Mouse (Mus musculus) limb, embryonic 15.5 days (tissue): ENCODE data around the gene Gm10401. TPM values are rescaled to one million over a fixed set of nuclear protein-coding genes. Genes with fewer than 3 reads are reported as not detected.

Experiments
- ATAC-seq: fragments of 200-750 bp; cut with Nextera tagmentation; 2 replicates; pipeline ENCODE4 v1.8.0; 2017; ENCODE audit warnings: low read depth, moderate TSS enrichment; ENCODE audit not compliant: insufficient number of reproducible peaks, low FRiP score, low TSS enrichment
- H3K27ac ChIP-seq: fragments of 300-500 bp; sonication (generic); 2 replicates; pipeline ENCODE4 v1.5.1; 2015; ENCODE audit warnings: moderate library complexity, mild to moderate bottlenecking, inconsistent platforms
- H3K27me3 ChIP-seq: fragments of 300-500 bp; sonication (generic); 2 replicates; pipeline ENCODE4 v1.6.1; 2015; ENCODE audit warnings: inconsistent platforms
- H3K36me3 ChIP-seq: fragments of 300-500 bp; sonication (generic); 2 replicates; pipeline ENCODE4 v1.6.1; 2015; ENCODE audit warnings: inconsistent platforms
- H3K4me1 ChIP-seq: fragments of 300-500 bp; sonication (generic); 2 replicates; pipeline ENCODE4 v1.6.1; 2015; ENCODE audit warnings: inconsistent platforms
- H3K4me2 ChIP-seq: fragments of 300-500 bp; sonication (generic); 2 replicates; pipeline ENCODE4 v1.6.1; 2015; ENCODE audit warnings: mild to moderate bottlenecking, inconsistent platforms
- H3K4me3 ChIP-seq: fragments of 300-500 bp; sonication (generic); 2 replicates; pipeline ENCODE4 v1.5.1; 2015; ENCODE audit warnings: mild to moderate bottlenecking, inconsistent platforms
- H3K9ac ChIP-seq: fragments of 300-500 bp; sonication (generic); 2 replicates; pipeline ENCODE4 v1.6.1; 2015; ENCODE audit warnings: inconsistent platforms
- H3K9me3 ChIP-seq: fragments of 300-500 bp; sonication (generic); 2 replicates; pipeline ENCODE4 v1.6.1; 2016; ENCODE audit warnings: inconsistent platforms
- WGBS: fragments of 180-500 bp; shearing (Covaris S2); methylation state at CpG from one replicate; pipeline ENCODE4 v1.1.7; 2015; 5-methylcytosine and 5-hydroxymethylcytosine counted together
- polyA plus RNA-seq: library from polyadenylated mRNA; unstranded; fragments of >200 nt; fragmentation: Nextera tagmentation; extraction: Ambion mirVana; gene quantifications from 2 replicates; pipeline ENCODE4 v1.2.1, GENCODE M21; 2015

Gm10401 gene
- polyA plus RNA-seq, 1 experiment from 2014 or later, result 48.3 TPM

GRCm38 (mm10) chr5:115133358-115134066 is 35.4 kb upstream of the Gm10401 start:
- H3K27me3 ChIP-seq, result no peaks in the 10 kb centered on the region
- H3K9ac ChIP-seq, result peak overlapping the region; percentile 71
- H3K27ac ChIP-seq, result no peak overlapping the region
- peaks cover 21% of the 10 kb centered on the region for H3K36me3 ChIP-seq
- 52% methylated on average over 6 of the region's 6 CpGs for WGBS
- no peaks in the 10 kb centered on the region for H3K9me3 ChIP-seq
- H3K4me3 ChIP-seq, result peak overlapping the region; percentile 89
- no peak for ATAC-seq
- H3K4me1 ChIP-seq, result peaks cover 13% of the 10 kb centered on the region
- peak overlapping the region; percentile 91 for H3K4me2 ChIP-seq

- H3K9me3 ChIP-seq, result no peaks in the 10 kb centered on the region
- H3K4me1 ChIP-seq, result peaks cover 13% of the 10 kb centered on the region
- no peak overlapping the region for H3K9ac ChIP-seq
- no peak for ATAC-seq
- 86% methylated on average over 8 of the region's 8 CpGs for WGBS
- H3K4me2 ChIP-seq, result no peak overlapping the region
- no peaks in the 10 kb centered on the region for H3K27me3 ChIP-seq
- H3K27ac ChIP-seq, result no peak overlapping the region
- H3K36me3 ChIP-seq, result peaks cover 32% of the 10 kb centered on the region
- H3K4me3 ChIP-seq, result no peak overlapping the region
These were observed 34.4 kb upstream of the Gm10401 start for GRCm38 (mm10) chr5:115132465-115132864.

GRCm38 (mm10) chr5:115129328-115129727 is 31.2 kb upstream of the Gm10401 start:
- Histone ChIP-seq H3K9me3 (no peaks in the 10 kb centered on the region), H3K9ac (no peak overlapping the region), H3K27me3 (no peaks in the 10 kb centered on the region), H3K27ac (no peak overlapping the region), H3K4me1 (peaks cover 25% of the 10 kb centered on the region), H3K36me3 (peaks cover 50% of the 10 kb centered on the region), H3K4me2 (no peak overlapping the region), H3K4me3 (no peak overlapping the region)
- WGBS, result 85% methylated on average over 6 of the region's 6 CpGs
- ATAC-seq, result no peak

GRCm38 (mm10) chr5:115127421-115128179 is 29.5 kb upstream of the Gm10401 start:
- Histone ChIP-seq H3K36me3 (peaks cover 65% of the 10 kb centered on the region), H3K4me2 (no peak overlapping the region), H3K9me3 (no peaks in the 10 kb centered on the region), H3K27ac (no peak overlapping the region), H3K4me1 (peaks cover 13% of the 10 kb centered on the region), H3K4me3 (no peak overlapping the region), H3K27me3 (no peaks in the 10 kb centered on the region), H3K9ac (no peak overlapping the region)
- 90% methylated on average over 22 of the region's 22 CpGs for WGBS
- ATAC-seq, result no peak

- no peaks in the 10 kb centered on the region for H3K27me3 ChIP-seq
- peaks cover 12% of the 10 kb centered on the region; the same call in 1 of the 2 replicates for H3K4me1 ChIP-seq
- WGBS, result 94% methylated on average over 28 of the region's 28 CpGs
- H3K27ac ChIP-seq, result no peak overlapping the region
- H3K9ac ChIP-seq, result no peak overlapping the region
- H3K4me3 ChIP-seq, result no peak overlapping the region
- no peak for ATAC-seq
- no peaks in the 10 kb centered on the region for H3K9me3 ChIP-seq
- H3K36me3 ChIP-seq, result peaks cover 63% of the 10 kb centered on the region
- H3K4me2 ChIP-seq, result no peak overlapping the region
These were observed 28.6 kb upstream of the Gm10401 start for GRCm38 (mm10) chr5:115126578-115127312.

GRCm38 (mm10) chr5:115125211-115125871 is 27.2 kb upstream of the Gm10401 start:
- Histone ChIP-seq H3K9me3 (no peaks in the 10 kb centered on the region), H3K9ac (no peak overlapping the region), H3K27me3 (no peaks in the 10 kb centered on the region), H3K4me1 (peaks cover 12% of the 10 kb centered on the region; the same call in 1 of the 2 replicates), H3K4me3 (no peak overlapping the region), H3K36me3 (peaks cover 61% of the 10 kb centered on the region), H3K27ac (no peak overlapping the region), H3K4me2 (no peak overlapping the region)
- 23% methylated on average over 24 of the region's 24 CpGs for WGBS
- no peak; the same call in none of the 2 replicates for ATAC-seq

GRCm38 (mm10) chr5:115124690-115125089 is 26.6 kb upstream of the Gm10401 start:
- H3K4me3 ChIP-seq, result no peak overlapping the region
- no peak for ATAC-seq
- no peak overlapping the region for H3K4me2 ChIP-seq
- H3K36me3 ChIP-seq, result peaks cover 55% of the 10 kb centered on the region
- H3K4me1 ChIP-seq, result peaks cover 12% of the 10 kb centered on the region; the same call in 1 of the 2 replicates
- H3K27ac ChIP-seq, result no peak overlapping the region
- H3K9ac ChIP-seq, result no peak overlapping the region
- H3K27me3 ChIP-seq, result no peaks in the 10 kb centered on the region
- 94% methylated on average over 6 of the region's 6 CpGs for WGBS
- H3K9me3 ChIP-seq, result no peaks in the 10 kb centered on the region

GRCm38 (mm10) chr5:115120978-115121377 is 22.9 kb upstream of the Gm10401 start:
- Histone ChIP-seq H3K4me3 (no peak overlapping the region), H3K9ac (no peak overlapping the region), H3K27ac (no peak overlapping the region), H3K4me1 (peaks cover 19% of the 10 kb centered on the region), H3K36me3 (peaks cover 39% of the 10 kb centered on the region), H3K4me2 (no peak overlapping the region), H3K9me3 (no peaks in the 10 kb centered on the region), H3K27me3 (no peaks in the 10 kb centered on the region)
- WGBS, result 56% methylated on average over 5 of the region's 5 CpGs
- ATAC-seq, result no peak

- peak; percentile 87 for ATAC-seq
- H3K27ac ChIP-seq, result peak within 1 kb of the TSS; percentile 61
- H3K9ac ChIP-seq, result peak within 1 kb of the TSS; percentile 83
- H3K4me2 ChIP-seq, result peak within 1 kb of the TSS; percentile 91
- H3K4me3 ChIP-seq, result peak within 1 kb of the TSS; percentile 89
- WGBS, result under 1% methylated on average over 39 of the region's 39 CpGs
- peaks cover 7% of the 10 kb centered on the region for H3K4me1 ChIP-seq
- peaks cover 44% of the 10 kb centered on the region for H3K36me3 ChIP-seq
- no peaks in the 10 kb centered on the region for H3K27me3 ChIP-seq
- no peaks in the 10 kb centered on the region for H3K9me3 ChIP-seq
These were observed 21.0 kb upstream of the Gm10401 start, which contains the start of gene Acads for GRCm38 (mm10) chr5:115118961-115119570. Acads (minus strand) TSS chr5:115119346.

- WGBS, result 93% methylated on average over 13 of the region's 13 CpGs
These were observed 19.4 kb upstream of the Gm10401 start for GRCm38 (mm10) chr5:115117467-115117866.

GRCm38 (mm10) chr5:115116426-115116825 is 18.3 kb upstream of the Gm10401 start:
- WGBS, result 90% methylated on average over 3 of the region's 3 CpGs

More at GRCm38 (mm10) chr5:115117467-115117866, 19.4 kb upstream of the Gm10401 start:
- no peak overlapping the region for H3K9ac ChIP-seq
- H3K27me3 ChIP-seq, result no peaks in the 10 kb centered on the region
- H3K4me2 ChIP-seq, result no peak overlapping the region
- H3K27ac ChIP-seq, result no peak overlapping the region
- ATAC-seq, result no peak
- H3K9me3 ChIP-seq, result no peaks in the 10 kb centered on the region
- H3K36me3 ChIP-seq, result peaks cover 41% of the 10 kb centered on the region
- H3K4me1 ChIP-seq, result peaks cover 7% of the 10 kb centered on the region
- no peak overlapping the region for H3K4me3 ChIP-seq

More at GRCm38 (mm10) chr5:115116426-115116825, 18.3 kb upstream of the Gm10401 start:
- ATAC-seq, result no peak
- Histone ChIP-seq H3K27ac (no peak overlapping the region), H3K36me3 (peaks cover 51% of the 10 kb centered on the region), H3K9ac (no peak overlapping the region), H3K4me2 (no peak overlapping the region), H3K9me3 (no peaks in the 10 kb centered on the region), H3K4me1 (peaks cover 7% of the 10 kb centered on the region), H3K4me3 (no peak overlapping the region), H3K27me3 (no peaks in the 10 kb centered on the region)
